Mouse (Mus musculus): ENCODE results near the gene Trrap. TPM values are rescaled to one million over a fixed set of nuclear protein-coding genes. Genes with fewer than 3 reads are reported as not detected.

Trrap gene
- total RNA-seq, 2 experiments from 2014 or later = 54.8 to 55.3 TPM

GRCm38 (mm10) chr5:144858527-144858926, 91.0 kb downstream of the Trrap start:
- intact Hi-C loops (cut with DNase I) = no loop called here
- DNase-seq = no peak

- DNase-seq = peak; percentile 46 to 47
- intact Hi-C loops (cut with DNase I) = no loop called here
Observed at GRCm38 (mm10) chr5:144859284-144859683, 91.8 kb downstream of the Trrap start.

- intact Hi-C loops (cut with DNase I) = no loop called here
- no peak for DNase-seq
Observed at GRCm38 (mm10) chr5:144860913-144861312, 93.4 kb downstream of the Trrap start.

- DNase-seq = peak in 1 of 2 experiments; percentile 23
- intact Hi-C loops (cut with DNase I) = loop anchor here (5.0 kb wide), 1 partner anchor 120 kb away; no protein-coding TSS in a partner anchor
Observed at GRCm38 (mm10) chr5:144866923-144867322, 99.4 kb downstream of the Trrap start.

GRCm38 (mm10) chr5:144869466-144869865, 101.9 kb downstream of the Trrap start:
- DNase-seq = no peak
- intact Hi-C loops (cut with DNase I) = loop anchor here (5.0 kb wide), 1 partner anchor 118 kb away; no protein-coding TSS in a partner anchor

- intact Hi-C loops (cut with DNase I) = loop anchor here (10.0 kb wide), 1 partner anchor 204 kb away; no protein-coding TSS in a partner anchor
- no peak for DNase-seq
Observed at GRCm38 (mm10) chr5:144870782-144871181, 103.2 kb downstream of the Trrap start.

GRCm38 (mm10) chr5:144871775-144872174, 104.2 kb downstream of the Trrap start:
- DNase-seq = no peak
- intact Hi-C loops (cut with DNase I) = loop anchor here (10.0 kb wide), 1 partner anchor 203 kb away; no protein-coding TSS in a partner anchor

- peak in 1 of 2 experiments; percentile 30 for DNase-seq
Observed at GRCm38 (mm10) chr5:144872326-144872725, 104.8 kb downstream of the Trrap start.

GRCm38 (mm10) chr5:144872867-144873266, 105.3 kb downstream of the Trrap start:
- intact Hi-C loops (cut with DNase I) = loop anchor here (10.0 kb wide), 1 partner anchor 202 kb away; no protein-coding TSS in a partner anchor
- DNase-seq = no peak

More at GRCm38 (mm10) chr5:144872326-144872725, 104.8 kb downstream of the Trrap start:
- intact Hi-C loops (cut with DNase I) = loop anchor here (10.0 kb wide), 1 partner anchor 202 kb away; no protein-coding TSS in a partner anchor

GRCm38 (mm10) chr5:144875227-144875626, 107.7 kb downstream of the Trrap start:
- intact Hi-C loops (cut with DNase I) = loop anchor here (5.0 to 10.0 kb wide), 2 partner anchors 38 to 200 kb away; no protein-coding TSS in a partner anchor
- no peak for DNase-seq

- intact Hi-C loops (cut with DNase I) = loop anchor here (5.0 to 10.0 kb wide), 2 partner anchors 39 to 199 kb away; no protein-coding TSS in a partner anchor
- peak; percentile 76 to 85 for DNase-seq
Observed at GRCm38 (mm10) chr5:144875892-144876291, 108.4 kb downstream of the Trrap start.

GRCm38 (mm10) chr5:144877021-144877420, 109.5 kb downstream of the Trrap start:
- intact Hi-C loops (cut with DNase I) = loop anchor here (5.0 to 10.0 kb wide), 2 partner anchors 40 to 198 kb away; no protein-coding TSS in a partner anchor
- DNase-seq = no peak

GRCm38 (mm10) chr5:144881670-144882399, 114.3 kb downstream of the Trrap start:
- intact Hi-C loops (cut with DNase I) = loop anchor here (5.0 kb wide), 1 partner anchor 105 kb away; no protein-coding TSS in a partner anchor
- no peak for DNase-seq

- intact Hi-C loops (cut with DNase I) = loop anchor here (5.0 kb wide), 1 partner anchor 103 kb away; no protein-coding TSS in a partner anchor
- DNase-seq = peak in 1 of 2 experiments; percentile 45
Observed at GRCm38 (mm10) chr5:144884629-144885217, 117.2 kb downstream of the Trrap start.

- intact Hi-C loops (cut with DNase I) = no loop called here
- DNase-seq = no peak
Observed at GRCm38 (mm10) chr5:144885968-144886650, 118.6 kb downstream of the Trrap start.

- DNase-seq = no peak
- intact Hi-C loops (cut with DNase I) = no loop called here
Observed at GRCm38 (mm10) chr5:144891276-144891675, 123.7 kb downstream of the Trrap start.

GRCm38 (mm10) chr5:144897881-144898280, 130.3 kb downstream of the Trrap start:
- intact Hi-C loops (cut with DNase I) = no loop called here
- DNase-seq = no peak

GRCm38 (mm10) chr5:144898448-144899052, 131.0 kb downstream of the Trrap start:
- intact Hi-C loops (cut with DNase I) = no loop called here
- peak; percentile 51 to 54 for DNase-seq

GRCm38 (mm10) chr5:144901035-144901434, 133.5 kb downstream of the Trrap start:
- no peak for DNase-seq
- intact Hi-C loops (cut with DNase I) = no loop called here

GRCm38 (mm10) chr5:144901791-144902190, 134.3 kb downstream of the Trrap start:
- DNase-seq = peak; percentile 31 to 44
- intact Hi-C loops (cut with DNase I) = no loop called here

All from heart, postnatal 14 days (tissue).